Mouse (Mus musculus): ENCODE results near the gene Bad. TPM values are rescaled to one million over a fixed set of nuclear protein-coding genes. Genes with fewer than 3 reads are reported as not detected.
"Not testable (repeated sequence)": the region's sequence is repeated elsewhere in the genome, so short reads cannot be mapped to it uniquely, and the experiment has no call there.

Gene Bad
- polyA plus RNA-seq, 1 experiment from 2014 or later: 84.3 TPM

DNA sequence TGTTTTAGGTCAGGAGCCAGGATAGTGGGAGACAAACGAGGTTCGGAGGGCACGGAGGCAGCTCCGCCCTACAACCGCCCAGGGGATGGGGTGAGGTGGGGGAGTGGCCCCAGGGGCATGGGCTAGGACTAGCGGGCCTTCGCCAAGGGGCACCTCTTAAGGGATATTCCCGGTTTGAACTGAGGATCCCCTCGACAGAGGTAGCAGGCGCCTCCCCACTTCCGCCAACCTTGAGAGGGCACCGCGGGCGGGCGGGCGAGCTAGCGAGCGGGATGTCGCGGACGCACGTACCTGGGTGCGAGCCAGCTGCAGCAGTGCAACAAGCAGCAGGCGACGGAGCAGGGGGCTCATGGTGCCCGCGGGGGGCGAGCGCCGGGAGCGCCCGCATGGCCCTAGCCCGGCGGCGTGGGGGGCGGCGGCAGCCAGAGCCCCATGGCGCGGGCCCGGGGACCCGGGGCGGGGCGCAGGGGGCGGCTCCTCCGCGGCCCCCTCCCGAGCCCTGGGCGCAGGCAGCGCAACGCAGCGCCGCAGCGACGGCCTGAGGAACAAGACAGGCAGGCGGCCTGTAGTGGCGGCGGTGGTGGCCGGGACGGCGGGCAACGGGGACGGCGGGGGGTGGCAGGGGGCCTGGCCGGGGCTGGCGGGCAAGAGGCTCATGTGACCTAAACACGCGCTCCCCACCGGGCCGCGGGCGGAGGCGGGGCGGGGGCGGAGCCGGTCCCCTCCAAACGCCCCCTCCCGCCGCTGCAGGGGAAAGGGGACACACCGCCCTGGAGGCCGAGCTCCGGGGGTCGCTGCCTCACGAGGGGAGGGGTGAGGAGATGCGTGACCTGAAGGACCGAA, 45.6 kb downstream of the Bad start, which contains the start of gene Vegfb:
Gene Vegfb, minus strand, starts transcription at position 591 of the 843 bp plus-strand sequence.
- Histone ChIP-seq H3K27me3 (no peaks in the 10 kb centered on the region), H3K4me1 (replicated peaks) (peaks cover 27% of the 10 kb centered on the region), H3K4me3 (replicated peaks) (peak within 1 kb of the TSS; percentile 81), H3K9ac (replicated peaks) (peak within 1 kb of the TSS; percentile 90), H3K27ac (peak within 1 kb of the TSS; percentile 73), H3K36me3 (peaks cover 26% of the 10 kb centered on the region), H3K9me3 (no peaks in the 10 kb centered on the region), H3K4me2 (replicated peaks) (peak within 1 kb of the TSS; percentile 93)
- ATAC-seq: peak; percentile 67
- 1% methylated on average over 43 of the region's 85 CpGs for WGBS

DNA sequence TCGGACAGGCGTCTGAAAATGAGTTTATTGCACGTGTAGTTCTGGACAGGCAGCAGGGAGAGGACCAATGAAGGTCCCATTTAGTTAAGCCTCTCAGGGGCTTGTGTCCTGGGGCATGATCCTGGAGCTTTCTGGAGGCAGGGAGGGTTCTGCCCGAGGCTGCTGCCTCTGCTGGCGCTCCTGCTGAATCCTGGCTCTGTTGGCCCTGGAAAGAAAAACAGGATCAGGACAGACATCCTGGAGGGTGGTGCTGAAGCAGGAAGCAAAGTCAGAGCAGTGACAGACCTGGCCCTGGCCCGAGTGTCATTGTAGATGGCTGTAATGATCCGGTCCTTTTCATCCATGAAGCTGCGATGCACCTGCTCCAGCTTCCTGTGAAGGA, 46.2 kb downstream of the Bad start:
- H3K4me3 ChIP-seq (replicated peaks): peak overlapping the region; percentile 81
- no peaks in the 10 kb centered on the region for H3K27me3 ChIP-seq
- H3K9me3 ChIP-seq: no peaks in the 10 kb centered on the region
- H3K27ac ChIP-seq: peak overlapping the region; percentile 73
- H3K4me1 ChIP-seq (replicated peaks): peaks cover 30% of the 10 kb centered on the region
- H3K36me3 ChIP-seq: peaks cover 20% of the 10 kb centered on the region
- H3K4me2 ChIP-seq (replicated peaks): peak overlapping the region; percentile 93
- 9% methylated on average over 8 of the region's 8 CpGs for WGBS
- ATAC-seq: no peak
- H3K9ac ChIP-seq (replicated peaks): peak overlapping the region; percentile 90

DNA sequence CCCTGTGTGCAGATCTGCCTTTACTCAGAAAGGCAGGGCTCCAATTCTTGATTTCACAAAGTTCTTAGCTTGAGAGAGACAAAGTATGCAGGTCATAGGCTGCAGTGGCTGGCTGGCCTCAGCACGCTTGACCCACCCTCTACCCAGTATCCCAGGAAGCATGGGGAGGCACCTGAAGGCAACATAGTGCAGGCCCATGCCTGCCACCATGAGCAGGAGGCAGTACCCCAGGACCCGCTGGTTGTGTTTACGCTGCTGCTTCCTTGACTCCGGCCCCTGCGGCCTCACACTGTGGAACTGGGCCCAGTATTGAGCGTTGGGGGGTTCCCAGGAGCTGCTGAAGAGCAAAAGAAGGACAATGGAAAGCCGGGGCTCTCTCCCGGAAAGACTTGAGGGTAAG, 47.6 kb downstream of the Bad start:
- no peak overlapping the region for H3K27ac ChIP-seq
- H3K9me3 ChIP-seq: no peaks in the 10 kb centered on the region
- no peak for ATAC-seq
- H3K36me3 ChIP-seq: peaks cover 16% of the 10 kb centered on the region
- no peaks in the 10 kb centered on the region for H3K27me3 ChIP-seq
- peaks cover 37% of the 10 kb centered on the region for H3K4me1 ChIP-seq (replicated peaks)
- H3K4me2 ChIP-seq (replicated peaks): no peak overlapping the region
- no peak overlapping the region for H3K4me3 ChIP-seq (replicated peaks)
- WGBS: 87% methylated on average over 8 of the region's 8 CpGs
- H3K9ac ChIP-seq (replicated peaks): no peak overlapping the region

DNA sequence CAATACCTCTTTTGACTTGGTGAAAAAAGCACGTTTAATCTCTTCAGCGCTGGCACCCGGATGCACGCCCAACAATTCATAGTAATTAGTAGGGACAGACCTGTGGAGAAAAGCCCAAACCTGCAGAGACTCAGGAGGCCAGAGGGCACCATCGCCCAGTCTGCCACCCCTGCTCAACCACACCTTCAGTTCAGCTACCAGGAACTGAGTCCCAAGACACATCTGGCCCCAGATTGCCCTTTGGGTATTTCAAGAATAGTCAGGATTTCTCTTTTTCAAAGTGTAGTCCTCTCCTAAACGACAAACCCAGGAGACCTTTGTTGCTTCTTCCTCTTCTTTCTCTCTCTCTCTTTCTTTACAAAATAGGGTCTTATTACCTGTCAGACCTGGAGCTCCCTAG, 49.1 kb downstream of the Bad start:
- no peak overlapping the region for H3K27ac ChIP-seq
- H3K9ac ChIP-seq (replicated peaks): no peak overlapping the region
- no peaks in the 10 kb centered on the region for H3K9me3 ChIP-seq
- no peak overlapping the region for H3K4me3 ChIP-seq (replicated peaks)
- no peak for ATAC-seq
- peaks cover 51% of the 10 kb centered on the region for H3K4me1 ChIP-seq (replicated peaks)
- peaks cover 5% of the 10 kb centered on the region; the same call in 1 of the 2 replicates for H3K36me3 ChIP-seq
- 93% methylated on average over 6 of the region's 6 CpGs for WGBS
- H3K27me3 ChIP-seq: no peaks in the 10 kb centered on the region
- H3K4me2 ChIP-seq (replicated peaks): no peak overlapping the region

DNA sequence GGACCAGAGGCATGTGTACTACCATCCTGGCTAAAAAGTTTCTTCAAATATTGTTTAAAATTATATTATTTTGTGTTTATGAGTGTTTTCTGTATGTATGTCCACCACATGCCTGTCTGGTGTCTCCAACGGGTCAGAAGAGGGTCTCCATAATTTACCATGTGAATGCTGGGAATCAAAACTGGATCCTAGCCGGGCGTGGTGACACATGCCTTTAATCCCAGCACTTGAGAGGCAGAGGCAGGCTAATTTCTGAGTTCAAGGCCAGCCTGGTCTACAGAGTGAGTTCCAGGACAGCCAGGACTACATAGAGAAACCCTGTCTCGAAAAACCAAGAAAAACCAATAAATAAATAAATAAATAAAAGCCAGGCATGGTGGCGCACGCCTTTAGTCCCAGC, 49.5 kb downstream of the Bad start:
- not testable (repeated sequence) for H3K4me2 ChIP-seq (replicated peaks); ATAC-seq; H3K27me3 ChIP-seq

DNA sequence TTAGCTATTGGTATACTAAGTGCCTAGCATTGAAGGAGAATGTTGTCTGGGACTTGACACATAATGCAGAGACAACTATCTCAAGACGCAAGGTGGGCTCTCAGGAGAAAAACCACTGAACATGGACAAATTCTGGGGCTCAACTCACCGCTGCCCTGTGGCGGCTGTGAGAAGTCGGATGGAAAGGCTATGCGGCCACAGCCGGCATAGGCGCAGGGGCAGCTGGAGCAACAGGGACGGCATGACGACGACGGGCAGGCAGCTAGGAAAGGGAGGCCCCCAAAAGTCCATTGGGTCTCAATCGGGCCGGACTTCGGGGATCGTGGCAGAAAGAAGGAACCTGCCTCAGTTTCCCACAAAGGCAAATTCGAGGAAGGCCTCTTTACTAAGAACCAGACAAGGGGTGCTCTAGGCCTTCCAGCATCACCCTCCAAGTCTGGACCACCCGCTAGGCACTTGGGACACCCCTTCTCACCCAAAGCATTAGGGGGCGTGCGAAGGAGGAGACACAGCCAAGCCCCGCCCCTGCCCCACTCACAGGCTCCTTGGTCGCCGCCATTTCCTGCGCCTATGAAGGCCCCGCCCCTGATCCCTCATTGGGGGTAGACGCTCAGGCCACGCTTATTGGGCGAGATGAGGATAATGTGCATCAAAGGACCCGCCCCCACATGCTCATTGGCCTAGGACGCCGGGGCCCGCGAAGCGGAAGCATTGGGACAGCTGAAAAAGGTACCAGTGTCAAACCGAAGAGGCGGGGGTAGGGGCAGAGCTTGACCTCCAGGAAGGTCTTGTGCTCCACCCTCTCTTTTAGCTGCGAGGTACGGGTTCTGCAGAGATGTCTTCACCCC, 50.6 kb downstream of the Bad start, which contains the start of gene Dnajc4:
Gene Dnajc4, minus strand, starts transcription at position 562 of the 848 bp plus-strand sequence.
- peaks cover 50% of the 10 kb centered on the region for H3K4me1 ChIP-seq (replicated peaks)
- ATAC-seq: peak; percentile 94
- 2% methylated on average over 37 of the region's 37 CpGs for WGBS

More for the DNA sequence above, 49.5 kb downstream of the Bad start:
- not testable (repeated sequence) for H3K27ac ChIP-seq; H3K36me3 ChIP-seq; H3K4me3 ChIP-seq (replicated peaks); H3K9me3 ChIP-seq; H3K9ac ChIP-seq (replicated peaks)
- WGBS: 95% methylated on average over 6 of the region's 6 CpGs
- peaks cover 50% of the 10 kb centered on the region for H3K4me1 ChIP-seq (replicated peaks)

DNA sequence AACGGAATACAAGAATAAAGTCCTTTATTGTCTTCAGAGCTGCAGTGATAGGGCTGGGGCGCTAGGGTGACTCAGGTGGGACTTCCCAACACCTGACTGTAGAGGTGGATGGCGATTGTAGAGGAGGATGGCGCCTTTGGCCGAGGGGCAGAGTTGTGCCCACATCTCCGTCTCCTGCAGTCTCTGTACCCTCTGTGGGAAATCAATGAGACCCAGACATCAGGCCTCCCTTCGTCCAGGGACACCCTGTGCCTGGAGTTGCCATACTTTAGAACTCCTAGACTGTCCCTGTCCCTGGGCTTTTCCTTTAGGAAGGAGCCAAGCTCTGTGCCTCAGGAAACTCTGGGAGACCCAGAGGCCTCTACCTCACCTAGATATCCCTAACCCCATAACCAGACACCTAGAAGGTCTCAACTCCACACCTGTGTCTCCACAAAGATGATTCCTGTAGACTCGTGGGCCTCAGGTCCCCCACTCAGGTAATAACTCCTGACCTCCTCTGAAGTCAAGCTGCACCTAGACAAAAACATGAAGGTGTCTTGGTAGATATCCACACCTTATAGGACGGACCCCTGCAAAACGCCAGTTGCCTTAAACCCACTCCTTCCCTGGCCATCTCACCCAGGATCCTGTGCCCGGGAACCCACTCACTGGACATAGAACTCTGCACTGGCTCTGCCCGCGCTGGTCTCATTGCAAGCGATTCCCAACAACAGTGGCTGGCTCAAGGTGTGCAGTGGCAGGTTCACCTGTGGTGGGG, 51.5 kb downstream of the Bad start:
- Histone ChIP-seq H3K27me3 (no peaks in the 10 kb centered on the region), H3K4me3 (replicated peaks) (peak overlapping the region; percentile 53), H3K9me3 (no peaks in the 10 kb centered on the region), H3K4me1 (replicated peaks) (peaks cover 47% of the 10 kb centered on the region), H3K36me3 (peaks cover 6% of the 10 kb centered on the region; the same call in 1 of the 2 replicates), H3K27ac (peak overlapping the region; percentile 52), H3K9ac (replicated peaks) (peak overlapping the region; percentile 72), H3K4me2 (replicated peaks) (peak overlapping the region; percentile 89)
- WGBS: 65% methylated on average over 14 of the region's 14 CpGs
- no peak; the same call in 1 of the 2 replicates for ATAC-seq

More for the DNA sequence above, 50.6 kb downstream of the Bad start, which contains the start of gene Dnajc4:
- Histone ChIP-seq H3K27me3 (no peaks in the 10 kb centered on the region), H3K9me3 (no peaks in the 10 kb centered on the region), H3K4me2 (replicated peaks) (peak within 1 kb of the TSS; percentile 89), H3K4me3 (replicated peaks) (peak within 1 kb of the TSS; percentile 53), H3K27ac (peak within 1 kb of the TSS; percentile 52), H3K9ac (replicated peaks) (peak within 1 kb of the TSS; percentile 74), H3K36me3 (0 out of 2 replicates have a peak, but pooled peaks cover 3% of the 10 kb centered on the region)

DNA sequence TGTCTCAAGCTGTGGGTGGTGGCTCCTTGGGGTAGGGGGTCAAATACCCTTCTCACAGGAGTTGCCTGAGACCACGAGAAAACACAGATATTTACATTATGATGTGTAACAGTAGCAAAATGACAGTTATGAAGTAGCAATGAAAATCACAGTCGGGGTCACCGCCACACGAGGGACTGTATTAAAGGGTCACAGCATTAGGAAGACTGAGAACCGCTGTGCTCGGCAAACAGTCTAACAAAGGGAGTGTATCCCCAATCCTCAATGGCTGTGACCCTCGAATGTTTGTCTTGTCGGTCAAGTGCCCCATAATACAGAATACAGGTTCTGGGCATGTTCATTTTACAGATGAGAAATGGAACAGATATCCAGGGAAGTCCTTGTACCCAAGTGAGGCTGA, 52.3 kb downstream of the Bad start:
- H3K27me3 ChIP-seq: no peaks in the 10 kb centered on the region
- H3K36me3 ChIP-seq: peaks cover 14% of the 10 kb centered on the region
- no peak overlapping the region for H3K4me3 ChIP-seq (replicated peaks)
- ATAC-seq: no peak
- H3K9me3 ChIP-seq: no peaks in the 10 kb centered on the region
- no peak overlapping the region for H3K4me2 ChIP-seq (replicated peaks)
- H3K9ac ChIP-seq (replicated peaks): no peak overlapping the region
- no peak overlapping the region for H3K27ac ChIP-seq
- WGBS: 88% methylated on average over 8 of the region's 8 CpGs
- peaks cover 45% of the 10 kb centered on the region for H3K4me1 ChIP-seq (replicated peaks)

DNA sequence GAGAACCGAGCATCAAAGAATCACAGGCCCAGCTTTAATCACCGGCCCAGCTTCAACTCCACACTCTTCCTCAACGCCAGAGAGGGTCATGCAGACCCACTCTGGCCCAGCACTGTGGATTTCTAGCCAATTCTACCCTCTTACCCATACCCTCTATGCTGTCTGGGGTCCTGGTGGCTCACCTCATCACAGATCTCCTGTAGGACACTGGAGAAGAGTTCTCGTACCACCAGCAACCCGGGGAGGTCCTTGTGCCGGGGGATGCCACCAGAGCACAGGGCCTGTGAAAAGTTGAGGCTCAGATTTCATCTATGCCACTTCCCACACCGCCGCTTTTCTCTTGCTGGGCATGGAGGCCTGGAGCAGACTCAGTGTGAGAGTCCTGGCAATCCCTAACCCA, 52.8 kb downstream of the Bad start:
- Histone ChIP-seq H3K9ac (replicated peaks) (peak overlapping the region; percentile 81; the same call in 1 of the 2 replicates), H3K4me3 (replicated peaks) (no peak overlapping the region; the same call in 1 of the 2 replicates), H3K36me3 (peaks cover 16% of the 10 kb centered on the region), H3K27me3 (no peaks in the 10 kb centered on the region), H3K4me1 (replicated peaks) (peaks cover 45% of the 10 kb centered on the region), H3K9me3 (no peaks in the 10 kb centered on the region), H3K27ac (no peak overlapping the region), H3K4me2 (replicated peaks) (0 out of 2 replicates have a peak overlapping the region, but pooled peaks have one; percentile 3)
- ATAC-seq: no peak
- 83% methylated on average over 8 of the region's 8 CpGs for WGBS

DNA sequence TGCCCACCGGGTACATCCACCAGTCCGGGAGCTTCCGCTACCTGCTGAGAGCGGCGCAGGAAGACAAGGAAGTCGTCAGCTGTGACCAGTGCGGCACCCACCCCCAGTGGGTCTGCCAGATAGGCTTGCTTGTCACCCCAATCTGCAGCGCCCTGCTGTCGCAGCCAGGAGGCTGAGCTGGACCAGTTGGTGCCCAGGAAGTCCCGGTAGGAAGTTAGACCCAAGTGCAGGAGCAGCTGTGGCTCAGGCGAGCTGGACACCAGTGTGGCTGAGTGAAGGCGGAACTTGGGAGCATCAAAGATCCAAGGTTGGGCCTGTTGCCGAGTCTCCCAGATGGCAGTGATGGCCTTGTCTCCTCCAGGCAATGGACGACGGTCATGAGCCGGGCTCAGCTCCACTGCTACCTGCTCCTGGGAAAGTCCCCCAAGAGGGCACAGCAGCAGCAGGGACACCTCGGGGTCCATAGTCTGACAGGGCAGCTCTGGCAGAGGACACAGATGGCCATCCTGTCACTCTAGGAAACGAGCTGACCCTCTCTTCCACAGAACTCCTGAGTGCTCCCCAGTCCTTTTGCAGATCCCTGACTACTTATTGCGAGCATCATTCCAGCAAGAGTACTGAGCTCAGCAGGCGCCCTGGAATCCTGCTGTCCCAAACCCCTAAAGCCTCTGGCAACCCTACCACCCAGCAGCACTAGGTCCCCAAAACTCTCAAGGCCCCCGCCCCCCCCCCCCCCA, 53.8 kb downstream of the Bad start:
- H3K27ac ChIP-seq: no peak overlapping the region; the same call in 1 of the 2 replicates
- no peaks in the 10 kb centered on the region for H3K27me3 ChIP-seq
- H3K9ac ChIP-seq (replicated peaks): peak overlapping the region; percentile 81
- no peaks in the 10 kb centered on the region for H3K9me3 ChIP-seq
- peak overlapping the region; percentile 84 for H3K4me2 ChIP-seq (replicated peaks)
- H3K4me1 ChIP-seq (replicated peaks): peaks cover 45% of the 10 kb centered on the region
- 52% methylated on average over 21 of the region's 21 CpGs for WGBS
- H3K4me3 ChIP-seq (replicated peaks): peak overlapping the region; percentile 66
- H3K36me3 ChIP-seq: peaks cover 25% of the 10 kb centered on the region
- no peak; the same call in 1 of the 2 replicates for ATAC-seq

DNA sequence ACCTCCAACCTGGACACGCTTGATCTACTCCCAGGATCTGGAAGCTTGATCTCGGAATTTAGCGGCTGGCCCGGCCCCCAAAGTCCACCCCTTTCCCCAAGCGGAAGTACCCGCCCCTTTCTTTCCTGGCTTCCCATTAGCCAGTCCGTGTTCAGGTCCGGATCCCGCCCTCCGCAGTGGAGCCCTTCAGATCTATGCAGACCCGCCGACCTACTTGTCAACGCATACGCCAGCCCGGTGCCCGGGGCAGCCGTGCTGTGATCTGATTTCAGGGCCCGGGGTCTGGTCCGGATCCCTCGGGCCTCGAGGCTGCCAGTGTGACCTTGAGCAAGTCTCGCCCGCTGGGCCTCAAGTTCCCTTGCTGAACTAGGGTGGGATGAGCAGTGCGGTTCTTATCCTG, 54.3 kb downstream of the Bad start, which contains the start of the genes Nudt22 and Trpt1:
Gene Nudt22, minus strand, starts transcription at position 112 of the 400 bp plus-strand sequence.
Gene Trpt1, plus strand, starts transcription at position 126 of the 400 bp plus-strand sequence.
- peak; percentile 76 for ATAC-seq
- peak within 1 kb of the TSS; percentile 74 for H3K27ac ChIP-seq
- H3K36me3 ChIP-seq: peaks cover 29% of the 10 kb centered on the region
- H3K4me3 ChIP-seq (replicated peaks): peak within 1 kb of the TSS; percentile 66
- no peaks in the 10 kb centered on the region for H3K9me3 ChIP-seq
- peak within 1 kb of the TSS; percentile 84 for H3K4me2 ChIP-seq (replicated peaks)
- H3K9ac ChIP-seq (replicated peaks): peak within 1 kb of the TSS; percentile 81
- peaks cover 45% of the 10 kb centered on the region for H3K4me1 ChIP-seq (replicated peaks)
- H3K27me3 ChIP-seq: no peaks in the 10 kb centered on the region
- WGBS: 0% methylated on average over 24 of the region's 24 CpGs
